Mouse (Mus musculus) E14TG2a.4 (cell line): ENCODE measurements around the gene Mrpl43.

Experiments
- CTCF ChIP-seq: conservative IDR thresholded peaks from 2 replicates; pipeline ENCODE4 v1.5.1; 2014; ENCODE audit warnings: low read length
- POU5F1 ChIP-seq: IDR thresholded peaks from 2 replicates; pipeline ENCODE4 v1.6.1; 2014; ENCODE audit warnings: low read length, borderline replicate concordance

- TF ChIP-seq CTCF (no peak), POU5F1 (no peak)
Measured at GRCm38 (mm10) chr19:44988321-44988720, 17.9 kb downstream of the Mrpl43 start.
